Mouse (Mus musculus): Measurements from ENCODE around the gene Mrpl30.

DNA sequence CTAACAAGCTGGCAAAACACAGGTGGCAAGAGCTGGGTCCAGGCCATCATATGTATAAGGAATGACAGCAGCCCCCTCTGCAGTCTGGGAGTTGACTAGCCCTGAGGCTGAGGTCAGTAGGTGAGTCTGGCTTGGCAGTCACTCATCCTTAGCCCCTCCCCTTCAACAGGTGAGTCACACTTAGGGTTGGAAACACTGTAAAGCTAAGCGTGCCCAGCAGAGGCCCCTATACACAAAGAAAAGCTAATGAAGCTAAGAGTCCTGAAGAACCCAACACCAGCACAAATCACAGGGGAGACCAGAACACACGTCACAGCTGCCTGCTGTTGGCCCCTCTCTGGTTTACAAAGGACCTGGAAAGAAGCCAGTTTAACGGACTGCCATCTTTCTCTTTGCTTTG, 41.5 kb downstream of the Mrpl30 start:
- TF ChIP-seq GATA1 (IDR thresholded peaks at IDR 0.05; ENCODE audit: low read length): no peak
- no peak for TF ChIP-seq TAL1 (IDR thresholded peaks at IDR 0.05; ENCODE audit: low read length)
